Mouse (Mus musculus) heart, postnatal 0 days (tissue): Measurements from ENCODE around the gene Hacd2.

Experiments used
- CTCF ChIP-seq: IDR thresholded peaks from 2 replicates; pipeline ENCODE4 v1.5.1; 2016; ENCODE audit warnings: antibody characterized with exemption, control low read depth, low read depth
- EP300 ChIP-seq: IDR thresholded peaks from 2 replicates; pipeline ENCODE4 v1.6.1; 2016; ENCODE audit warnings: antibody characterized with exemption, low read depth

GRCm38 (mm10) chr16:34994641-34995141 is 27.5 kb upstream of the Hacd2 start:
- TF ChIP-seq CTCF (no peak), EP300 (no peak)
